ENCODE assay signal across 19 mouse cellular contexts in genomic region chr4:47842128-47842656, GRCm38 (mm10).
DNase-seq lines count a peak whose midpoint lies in the region; ATAC-seq lines count a peak whose summit lies in the region.
"Had no signal": no experiment of that assay in that cellular context is flagged by ENCODE, and none has a peak within 500 bp of the region (broad histone marks: within the 10 kb centered on the region; RNA-seq: fewer than 3 reads in every experiment).

No protein-coding gene starts in this region.

- peak; percentile 85 for DNase-seq in heart, adult 11 months
- DNase-seq in heart, postnatal 14 days, result no peak
- peak; percentile 2 for DNase-seq in lung, postnatal 36 days
- no peak for DNase-seq in lung, postnatal 4 days
- DNase-seq in urinary bladder, postnatal 25 days (ENCODE audit: low spot score), result peak; percentile 26
- DNase-seq in adrenal gland, adult (ENCODE audit: inconsistent age in 2 of 2, low spot score in 1 of 2), result no peak
- DNase-seq in embryo, embryonic 11 days, result no peak
- DNase-seq: adrenal gland, postnatal 14 days; B cell, adult 2 months; cerebellum, adult 11-12 months; cerebellum, adult 9-10 months; cerebellum, postnatal 25 days; forebrain, postnatal 0 days; gastrocnemius, adult 2 months; gastrocnemius, postnatal 25 days; heart, adult 2 months had no signal

- intact Hi-C loops in heart, postnatal 14 days (cut with DNase I), result no loop called here

- peak; percentile 97 to 99 for ATAC-seq in hematopoietic stem cell, adult 5-6 weeks (replicated peaks in 1 of 2; ENCODE audit: insufficient read depth in 1 of 2, low FRiP score in 2 of 2, low TSS enrichment in 1 of 2, low read depth in 1 of 2, poor library complexity in 2 of 2, severe bottlenecking in 2 of 2)
- ATAC-seq: CD4-positive, CD25-positive, alpha-beta regulatory T cell, adult 4 months; forebrain, embryonic 13.5 days; forebrain, postnatal 0 days had no signal

Comparison
In these comparisons a context has a peak if more than half of its experiments do, and no peak if none do; other contexts are left out.
1. DNase-seq: peak in heart, adult 11 months (single experiment), lung, postnatal 36 days (single experiment) and urinary bladder, postnatal 25 days (single experiment); none in heart, postnatal 14 days (0 of 2), lung, postnatal 4 days (0 of 2), adrenal gland, adult (0 of 2) and embryo, embryonic 11 days (single experiment).